Mouse (Mus musculus) liver, adult 2 months (tissue): ENCODE data around the gene Ldlrap1. TPM values are rescaled to one million over a fixed set of nuclear protein-coding genes. Genes with fewer than 3 reads are reported as not detected.

ENCODE experiments used
- DNase-seq: peaks from one replicate; pipeline ENCODE4 v3.0.0-alpha.2; 2011; ENCODE audit warnings: low read depth, low spot score; ENCODE audit errors: extremely low read depth
- H3K27ac ChIP-seq: fragments of 200-500 bp; replicated peaks from 2 replicates; pipeline ENCODE4 v1.5.1; 2012; ENCODE audit warnings: low read depth, mild to moderate bottlenecking, control low read depth, inconsistent platforms, low read length; ENCODE audit not compliant: insufficient read depth
- H3K27me3 ChIP-seq: fragments of 200-500 bp; 2 replicates; pipeline ENCODE4 v1.6.1; 2012; ENCODE audit warnings: mild to moderate bottlenecking, moderate library complexity, low read length, inconsistent platforms; ENCODE audit not compliant: control insufficient read depth, insufficient read depth
- H3K36me3 ChIP-seq: fragments of 200-500 bp; 2 replicates; pipeline ENCODE4 v1.6.1; 2012; ENCODE audit warnings: low read length, inconsistent platforms; ENCODE audit not compliant: control insufficient read depth, insufficient read depth
- H3K4me1 ChIP-seq: fragments of 200-500 bp; 2 replicates; pipeline ENCODE4 v1.6.1; 2011; ENCODE audit warnings: low read length; ENCODE audit not compliant: control insufficient read depth, insufficient read depth
- H3K4me3 ChIP-seq: fragments of 200-500 bp; 2 replicates; pipeline ENCODE4 v1.5.1; 2011; ENCODE audit warnings: low read depth, mild to moderate bottlenecking, control low read depth, low read length, moderate library complexity; ENCODE audit not compliant: insufficient read depth
- H3K79me2 ChIP-seq: fragments of 200-500 bp; 2 replicates; pipeline ENCODE4 v1.6.1; 2012; ENCODE audit warnings: inconsistent platforms, mild to moderate bottlenecking, low read length, moderate library complexity; ENCODE audit not compliant: control insufficient read depth, insufficient read depth
- H3K9ac ChIP-seq: fragments of 200-500 bp; 2 replicates; pipeline ENCODE4 v1.6.1; 2012; ENCODE audit warnings: low read depth, mild to moderate bottlenecking, control low read depth, inconsistent platforms, low read length
- CTCF ChIP-seq: fragments of 200-500 bp; IDR thresholded peaks from 2 replicates; pipeline ENCODE4 v1.5.1; 2011; ENCODE audit warnings: low read depth, low read length, control low read depth
- POLR2A ChIP-seq: fragments of 200-500 bp; IDR thresholded peaks from 2 replicates; pipeline ENCODE4 v1.6.1; 2011; ENCODE audit warnings: low read length, control low read depth; ENCODE audit not compliant: insufficient read depth; ENCODE audit errors: extremely low read depth
- WGBS: fragments of 180-500 bp; shearing (Covaris S2); methylation state at CpG from one replicate; pipeline ENCODE4 v1.1.7; 2018; 5-methylcytosine and 5-hydroxymethylcytosine counted together
- polyA plus RNA-seq: library from polyadenylated mRNA; depleted of rRNA; stranded (reverse); fragments of >200 nt; gene quantifications from 2 replicates; pipeline ENCODE4 v1.2.3, GENCODE M21; 2012
- total RNA-seq: library from RNA; depleted of rRNA; stranded (reverse); fragments of >200 nt; gene quantifications from 2 replicates; pipeline ENCODE4 v1.2.3, GENCODE M21; 2014

Gene Ldlrap1
- total and polyA plus RNA-seq, 2 experiments: 6.5 to 19.8 TPM

GRCm38 (mm10) chr4:134758922-134759321 lies 8.9 kb downstream of the Ldlrap1 start:
- H3K79me2 ChIP-seq: peaks cover 18% of the 10 kb centered on the region
- H3K27me3 ChIP-seq: no peaks in the 10 kb centered on the region
- TF ChIP-seq POLR2A (no peak), CTCF (no peak)
- H3K9ac ChIP-seq: no peak overlapping the region
- 92% methylated on average over 14 of the region's 14 CpGs for WGBS
- H3K27ac ChIP-seq: peak overlapping the region; percentile 74
- H3K4me1 ChIP-seq: peaks cover 29% of the 10 kb centered on the region
- no peaks in the 10 kb centered on the region for H3K36me3 ChIP-seq
- H3K4me3 ChIP-seq: no peak overlapping the region
- no peak for DNase-seq

GRCm38 (mm10) chr4:134758367-134758766 lies 9.5 kb downstream of the Ldlrap1 start:
- Histone ChIP-seq H3K27me3 (no peaks in the 10 kb centered on the region), H3K4me3 (no peak overlapping the region), H3K79me2 (peaks cover 15% of the 10 kb centered on the region), H3K27ac (peak overlapping the region; percentile 74), H3K9ac (no peak overlapping the region), H3K4me1 (peaks cover 27% of the 10 kb centered on the region), H3K36me3 (no peaks in the 10 kb centered on the region)
- WGBS: 36% methylated on average over 4 of the region's 4 CpGs
- TF ChIP-seq POLR2A (no peak), CTCF (no peak)
- peak; percentile 84 for DNase-seq

GRCm38 (mm10) chr4:134756953-134757352 lies 10.9 kb downstream of the Ldlrap1 start:
- 81% methylated on average over 7 of the region's 7 CpGs for WGBS
- no peak overlapping the region for H3K27ac ChIP-seq
- H3K27me3 ChIP-seq: no peaks in the 10 kb centered on the region

GRCm38 (mm10) chr4:134754941-134755340 lies 12.9 kb downstream of the Ldlrap1 start:
- no peak for TF ChIP-seq POLR2A
- no peaks in the 10 kb centered on the region for H3K36me3 ChIP-seq
- H3K27ac ChIP-seq: no peak overlapping the region
- H3K9ac ChIP-seq: no peak overlapping the region
- 88% methylated on average over 13 of the region's 13 CpGs for WGBS
- no peak for DNase-seq
- H3K4me3 ChIP-seq: no peak overlapping the region
- peaks cover 19% of the 10 kb centered on the region for H3K4me1 ChIP-seq
- peaks cover 11% of the 10 kb centered on the region for H3K79me2 ChIP-seq
- no peaks in the 10 kb centered on the region for H3K27me3 ChIP-seq

More at GRCm38 (mm10) chr4:134756953-134757352, 10.9 kb downstream of the Ldlrap1 start:
- Histone ChIP-seq H3K4me3 (no peak overlapping the region), H3K4me1 (peaks cover 27% of the 10 kb centered on the region), H3K36me3 (no peaks in the 10 kb centered on the region), H3K9ac (no peak overlapping the region), H3K79me2 (peaks cover 11% of the 10 kb centered on the region)
- no peak for DNase-seq
- TF ChIP-seq POLR2A: no peak
- no peak for TF ChIP-seq CTCF

- Histone ChIP-seq H3K9ac (no peak overlapping the region), H3K27ac (no peak overlapping the region)
These were observed 13.5 kb downstream of the Ldlrap1 start for GRCm38 (mm10) chr4:134754371-134754770.

GRCm38 (mm10) chr4:134753516-134754261 lies 14.1 kb downstream of the Ldlrap1 start:
- Histone ChIP-seq H3K4me3 (no peak overlapping the region), H3K79me2 (peaks cover 2% of the 10 kb centered on the region), H3K4me1 (peaks cover 6% of the 10 kb centered on the region), H3K27ac (no peak overlapping the region), H3K36me3 (peaks cover under 1% of the 10 kb centered on the region; the same call in 1 of the 2 replicates), H3K9ac (no peak overlapping the region), H3K27me3 (no peaks in the 10 kb centered on the region)
- WGBS: 78% methylated on average over 17 of the region's 17 CpGs
- no peak for TF ChIP-seq POLR2A
- no peak for TF ChIP-seq CTCF
- no peak for DNase-seq

More at GRCm38 (mm10) chr4:134754371-134754770, 13.5 kb downstream of the Ldlrap1 start:
- 69% methylated on average over 10 of the region's 10 CpGs for WGBS
- Histone ChIP-seq H3K4me1 (peaks cover 13% of the 10 kb centered on the region), H3K79me2 (peaks cover 9% of the 10 kb centered on the region), H3K4me3 (no peak overlapping the region), H3K27me3 (no peaks in the 10 kb centered on the region), H3K36me3 (no peaks in the 10 kb centered on the region)
- TF ChIP-seq CTCF (no peak), POLR2A (no peak)
- no peak for DNase-seq
